Mouse (Mus musculus) lung, postnatal 14 days (tissue): ENCODE results near the gene Sdha.
A peak's percentile ranks its signal among the peaks of the same experiment; 100 is the strongest.

Experiments used
- DNase-seq: peaks from one replicate; pipeline ENCODE4 v3.0.0; 2021

Gene Sdha

DNA sequence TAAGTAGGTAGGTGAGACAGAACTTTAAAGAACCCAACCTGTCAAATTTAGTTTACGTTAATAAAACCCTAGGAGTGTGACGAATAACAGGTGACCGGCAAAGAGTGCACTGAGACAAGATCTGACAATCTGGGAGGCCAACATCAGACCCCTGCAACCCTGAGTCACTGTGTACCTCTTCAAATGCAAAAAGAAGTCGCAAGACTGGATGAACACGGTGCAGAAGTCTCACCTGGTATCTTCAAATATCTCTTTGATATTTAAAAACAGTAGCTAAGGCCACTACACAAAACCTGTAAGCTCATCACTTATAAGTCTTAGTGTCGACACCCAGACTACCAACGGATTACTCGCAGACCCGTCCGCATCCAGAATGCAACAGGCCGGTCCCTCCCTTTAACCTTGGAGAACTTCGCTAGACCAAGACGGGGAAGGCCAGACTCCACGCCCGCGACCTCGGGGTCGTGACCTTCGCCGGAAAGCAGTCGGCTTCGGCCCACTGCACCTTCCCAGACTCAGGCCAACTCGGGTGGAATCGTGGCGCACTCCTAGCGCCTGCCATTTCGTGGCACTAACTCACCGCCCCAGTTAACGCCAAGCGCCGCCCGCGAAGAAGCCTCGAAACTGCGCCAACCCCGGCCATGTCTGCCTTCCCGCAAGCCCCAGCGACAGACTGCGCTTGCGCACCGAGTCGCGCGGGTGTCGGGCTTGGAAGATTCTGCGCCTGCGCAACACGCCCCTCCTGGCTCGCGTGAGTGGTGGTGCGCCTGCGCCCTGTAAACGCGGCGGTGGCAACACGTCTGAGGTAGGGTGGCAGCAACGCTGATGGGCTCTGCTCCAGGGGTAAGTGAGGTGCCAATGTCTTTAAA is at the start of gene Sdha, which contains the start of gene Ccdc127:
TSS of gene Sdha (minus strand) at position 715 of the 869 bp plus-strand sequence.
TSS of gene Ccdc127 (plus strand) at position 744 of the 869 bp plus-strand sequence.
- peak; percentile 96 for DNase-seq

DNA sequence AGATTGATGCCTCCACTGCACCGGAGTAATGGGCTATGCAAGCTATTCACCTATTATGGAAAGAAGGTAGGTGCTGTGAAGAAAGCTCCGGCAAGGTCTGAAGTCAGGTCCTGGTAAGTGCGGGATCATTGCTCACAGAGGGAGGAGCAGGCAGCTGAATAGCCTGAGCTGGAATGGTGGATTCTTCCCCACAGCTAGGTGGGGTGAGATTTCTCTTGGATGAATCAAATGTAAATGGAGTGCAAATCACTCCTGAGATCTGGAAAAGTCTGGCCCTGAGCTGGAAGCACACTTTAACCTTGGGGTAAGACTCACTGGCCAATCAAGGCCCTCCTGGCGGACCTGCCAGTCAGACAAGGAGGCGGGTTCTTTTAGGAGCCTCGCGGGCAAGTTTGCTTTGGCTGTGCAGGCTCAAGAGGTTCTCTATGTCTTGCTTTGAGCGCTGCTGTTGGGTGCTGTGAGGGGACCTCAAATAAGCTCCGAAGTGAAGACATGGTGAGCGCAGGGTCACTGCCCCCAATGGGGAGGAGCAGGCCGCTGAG is 49.3 kb upstream of the Sdha start, which contains the start of gene Ftl1-ps1:
TSS of gene Ftl1-ps1 (plus strand) at position 397 of the 542 bp plus-strand sequence.
- no peak for DNase-seq

DNA sequence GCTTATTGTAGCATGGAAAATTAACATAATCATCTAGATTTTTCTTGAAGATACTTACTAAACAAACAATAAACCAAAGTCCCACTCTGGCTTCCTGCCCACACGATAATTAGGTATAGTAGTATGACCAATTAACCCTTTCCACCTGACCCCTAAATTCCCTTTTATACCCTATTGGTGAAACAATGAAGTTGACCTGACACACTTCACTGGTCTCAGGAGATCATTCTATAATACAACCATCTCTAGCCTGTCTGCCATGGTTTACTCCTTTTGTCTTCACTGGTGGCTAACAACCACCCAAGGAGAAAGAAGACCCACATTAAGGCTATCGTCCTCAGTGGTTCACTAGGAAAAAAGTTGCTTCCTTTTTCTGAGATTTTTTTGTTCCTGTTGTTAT is 41.1 kb upstream of the Sdha start:
- DNase-seq, result no peak

DNA sequence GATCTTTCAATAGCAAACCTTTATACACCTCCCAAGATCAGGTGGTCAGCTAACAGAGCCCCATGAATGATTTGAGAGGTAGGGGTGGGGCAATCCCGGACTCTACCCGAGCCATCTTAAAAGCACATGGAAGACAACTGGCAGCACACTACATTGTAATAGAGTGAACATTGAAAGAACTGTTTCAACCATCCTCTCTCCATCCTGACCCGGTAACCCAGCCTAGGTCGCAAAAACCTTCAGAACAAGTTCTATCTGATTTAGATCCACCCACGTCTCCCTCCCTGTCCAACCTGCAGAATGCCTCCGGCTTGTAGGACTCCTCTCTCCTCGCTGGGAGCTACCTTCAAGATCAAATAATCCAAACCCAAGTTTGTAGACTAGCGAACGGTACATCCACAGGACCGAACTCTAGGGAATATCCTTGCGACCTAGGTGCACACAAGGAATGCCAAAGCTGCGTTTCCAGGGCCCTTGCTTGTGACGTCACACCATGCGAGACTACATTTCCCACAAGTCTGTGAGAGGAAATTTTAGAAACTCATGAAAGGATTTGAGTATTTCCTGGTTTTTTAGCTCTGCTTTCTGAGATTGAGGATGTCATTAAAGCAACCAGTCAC is 40.4 kb upstream of the Sdha start, which contains the start of gene Zfp72:
TSS of gene Zfp72 (minus strand) at position 466 of the 620 bp plus-strand sequence.
- peak; percentile 77 for DNase-seq

- no peak for DNase-seq
Measured at GRCm38 (mm10) chr13:74389730-74390129, 39.6 kb upstream of the Sdha start.

- no peak for DNase-seq
Measured at GRCm38 (mm10) chr13:74382289-74382688, 32.2 kb upstream of the Sdha start.

- no peak for DNase-seq
Measured at GRCm38 (mm10) chr13:74381533-74382276, 31.6 kb upstream of the Sdha start.

DNA sequence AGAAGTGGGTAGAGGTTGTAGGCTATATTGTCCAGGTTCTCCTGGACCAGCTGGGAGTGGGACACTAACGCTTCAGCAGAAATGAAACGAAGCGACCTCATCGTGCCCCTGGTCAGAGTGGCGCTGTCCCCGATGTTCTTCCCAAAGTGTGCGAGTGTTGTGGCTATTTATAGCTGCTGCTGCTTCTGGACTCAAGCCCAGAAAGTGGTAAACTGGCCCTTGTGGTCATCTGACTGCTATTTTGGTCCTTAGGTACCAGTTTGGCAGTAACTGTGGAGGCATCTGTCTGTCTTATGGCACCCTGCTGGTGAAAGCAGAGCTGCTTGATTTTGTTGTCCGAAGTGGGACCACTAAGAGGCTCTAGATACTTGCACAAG is 13.8 kb upstream of the Sdha start, which contains the start of gene Lrrc14b:
TSS of gene Lrrc14b (minus strand) at position 147 of the 377 bp plus-strand sequence.
- peak; percentile 9 for DNase-seq

DNA sequence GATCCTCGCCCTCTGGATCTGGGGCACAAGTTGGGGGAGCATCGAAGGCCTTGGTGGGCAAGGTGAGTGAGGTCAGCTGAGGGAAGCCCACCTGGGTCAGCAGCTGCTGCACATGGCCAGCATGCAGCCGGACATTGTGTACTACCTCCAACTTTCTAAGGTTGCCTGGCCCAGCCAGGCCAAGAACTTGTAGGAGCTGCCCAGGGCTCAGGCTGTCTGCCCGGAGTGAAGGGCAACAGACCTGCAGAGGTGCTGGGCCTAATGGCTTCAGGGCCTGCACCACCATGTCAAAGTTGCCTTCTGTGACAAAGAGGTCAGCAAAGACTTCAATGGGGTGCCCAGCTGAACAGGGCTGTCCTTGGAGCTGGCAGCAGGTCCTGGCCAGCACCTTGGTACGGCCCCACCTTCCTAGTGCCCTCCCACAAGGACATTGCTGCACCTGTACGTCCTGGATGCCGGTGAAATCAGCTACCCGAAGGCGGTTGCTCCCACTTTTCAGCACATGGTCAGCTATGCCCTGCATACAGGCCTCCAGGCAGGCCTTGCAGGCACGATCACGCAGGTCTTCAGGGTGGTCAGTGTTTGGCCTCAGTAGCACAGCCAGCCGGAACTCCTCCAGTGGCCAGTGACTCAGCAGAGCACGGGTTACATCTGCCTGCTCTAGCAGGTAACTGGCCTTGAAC is 13.2 kb upstream of the Sdha start:
- DNase-seq, result no peak

- no peak for DNase-seq
Measured at GRCm38 (mm10) chr13:74362218-74362617, 12.1 kb upstream of the Sdha start.

DNA sequence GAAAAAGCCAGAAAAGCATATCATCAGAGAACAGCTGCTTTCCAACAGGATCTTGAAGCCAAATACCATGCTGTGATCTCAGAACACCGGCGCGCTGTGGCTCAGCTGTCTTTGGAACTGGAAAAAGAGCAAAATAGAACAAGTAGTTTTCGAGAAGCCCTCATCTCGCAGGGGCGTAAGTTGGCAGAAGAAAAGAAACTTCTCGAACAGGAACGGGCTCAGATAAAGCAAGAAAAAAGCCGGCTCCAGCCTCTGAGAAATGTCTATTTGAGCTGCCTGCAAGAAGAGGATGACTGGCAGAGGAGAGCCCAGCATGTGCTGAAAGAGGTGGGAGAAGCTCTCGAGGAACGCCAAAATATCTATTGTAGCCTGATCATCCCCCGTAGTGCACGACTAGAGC is 6.4 kb upstream of the Sdha start:
- no peak for DNase-seq

GRCm38 (mm10) chr13:74350435-74350906 is 391 bp upstream of the Sdha start:
- no peak for DNase-seq

- peak; percentile 59 for DNase-seq
Measured at GRCm38 (mm10) chr13:74341036-74341435, 9.0 kb downstream of the Sdha start.

GRCm38 (mm10) chr13:74329321-74329720 is 20.8 kb downstream of the Sdha start:
- no peak for DNase-seq

DNA sequence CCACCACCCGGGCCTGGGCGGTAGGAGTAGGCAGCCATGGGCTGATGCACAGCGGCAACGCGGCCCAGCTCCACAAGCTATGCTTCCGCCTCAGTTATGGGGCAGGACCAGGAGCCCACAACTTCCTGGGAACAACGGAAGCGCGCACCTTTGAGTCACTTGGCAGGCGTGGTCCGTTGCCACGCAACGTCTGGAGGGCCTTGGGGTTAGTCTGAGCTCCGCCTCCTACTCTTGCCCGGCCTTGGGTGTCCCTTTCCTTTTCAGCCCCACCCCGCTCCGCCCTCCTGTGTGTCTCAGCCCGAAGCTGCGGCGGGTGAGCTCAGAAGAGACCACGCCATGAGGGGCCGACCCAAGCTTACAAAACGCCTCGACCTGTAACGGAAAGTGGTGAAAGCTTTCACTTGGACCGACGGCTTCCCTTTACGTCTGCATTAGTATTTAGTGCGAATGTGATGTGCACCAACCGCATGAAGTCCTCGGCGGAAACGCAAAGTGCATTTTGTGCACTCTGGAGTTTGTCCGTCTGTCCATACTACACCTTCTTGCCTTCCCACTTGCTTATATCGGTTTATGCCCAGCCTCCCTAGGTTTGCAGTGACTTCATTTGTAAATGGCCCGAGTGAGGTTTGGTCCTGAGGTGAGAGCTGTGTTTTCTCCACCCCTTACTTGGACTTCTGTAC is 32.8 kb downstream of the Sdha start, which contains the start of gene Pdcd6:
TSS of gene Pdcd6 (minus strand) at position 411 of the 680 bp plus-strand sequence.
- peak; percentile 93 for DNase-seq

DNA sequence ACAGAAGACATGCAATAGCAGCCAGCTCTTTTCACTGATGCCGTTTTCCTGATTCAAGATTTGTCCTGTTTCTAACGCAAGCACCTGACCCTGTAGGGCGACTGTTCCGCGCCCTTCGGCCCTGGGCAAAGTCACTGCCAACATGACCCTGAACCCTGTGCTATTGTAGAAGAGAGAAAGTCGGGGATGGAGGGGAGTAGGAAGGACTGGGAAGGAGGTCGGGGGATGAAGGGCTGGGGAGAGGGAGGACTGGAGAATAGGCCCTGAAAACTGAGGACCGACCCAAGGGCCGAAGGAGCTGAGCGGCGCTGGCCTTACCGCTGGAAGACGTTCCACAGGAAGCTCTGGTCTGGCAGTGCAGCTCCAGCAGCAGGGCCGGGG is 33.3 kb downstream of the Sdha start:
- DNase-seq, result no peak

- DNase-seq, result no peak
Measured at GRCm38 (mm10) chr13:74316386-74316785, 33.7 kb downstream of the Sdha start.

DNA sequence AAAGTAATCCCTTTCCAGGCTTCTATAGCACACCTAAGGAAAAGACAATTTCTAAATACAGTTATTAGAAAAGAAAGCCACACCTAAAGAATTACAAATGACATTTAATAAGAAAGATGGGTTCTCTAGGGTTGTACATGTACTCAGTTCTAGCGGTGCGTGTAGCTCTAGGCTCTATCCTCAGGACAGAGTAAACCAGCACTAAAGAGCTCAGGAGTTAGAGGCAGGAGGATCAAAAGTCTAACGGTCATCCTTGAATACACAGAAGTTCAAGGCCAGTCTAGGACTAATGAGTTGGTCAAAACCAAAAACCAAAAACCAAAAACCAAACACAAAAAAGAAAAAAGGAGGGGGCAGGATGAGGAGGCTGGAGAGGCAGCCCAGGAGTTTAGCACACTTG is 35.5 kb downstream of the Sdha start:
- DNase-seq, result no peak

- DNase-seq, result no peak
Measured at GRCm38 (mm10) chr13:74305780-74306179, 44.3 kb downstream of the Sdha start.

- no peak for DNase-seq
Measured at GRCm38 (mm10) chr13:74305380-74305779, 44.7 kb downstream of the Sdha start.
